Mouse (Mus musculus) forebrain, embryonic 14.5 days (tissue): ENCODE measurements at regions not wholly inside any gene's neighbourhood (a gene's known extent, or its start where the extent isn't known, plus 50 kb on each side); places are given as distances from the start of the nearest gene placed in this dataset.

Experiments used
- ATAC-seq: fragments of 200-750 bp; cut with Nextera tagmentation; 2 replicates; pipeline ENCODE4 v1.8.0; 2017; ENCODE audit warnings: mild to moderate bottlenecking, moderate library complexity
- DNase-seq: peaks from one replicate; pipeline ENCODE4 v3.0.0-alpha.2; 2015; ENCODE audit warnings: low spot score
- H3K27ac ChIP-seq: fragments of 300-500 bp; sonication (generic); 2 replicates; pipeline ENCODE4 v1.5.1; 2014; ENCODE audit warnings: low read depth, mild to moderate bottlenecking, control low read depth, low read length, moderate library complexity
- H3K27me3 ChIP-seq: fragments of 300-500 bp; sonication (generic); replicated peaks from 2 replicates; pipeline ENCODE4 v1.6.1; 2014; ENCODE audit warnings: low read length, control low read depth, mixed read lengths; ENCODE audit not compliant: control insufficient read depth, insufficient read depth
- H3K36me3 ChIP-seq: fragments of 300-500 bp; sonication (generic); 2 replicates; pipeline ENCODE4 v1.6.1; 2014; ENCODE audit warnings: low read length, control low read depth; ENCODE audit not compliant: control insufficient read depth, insufficient read depth
- H3K4me1 ChIP-seq: fragments of 300-500 bp; sonication (generic); 2 replicates; pipeline ENCODE4 v1.6.1; 2014; ENCODE audit warnings: antibody characterized with exemption, low read length, control low read depth; ENCODE audit not compliant: control insufficient read depth, insufficient read depth
- H3K4me2 ChIP-seq: fragments of 300-500 bp; sonication (generic); 2 replicates; pipeline ENCODE4 v1.6.1; 2014; ENCODE audit warnings: mild to moderate bottlenecking, control low read depth, low read length
- H3K4me3 ChIP-seq: fragments of 300-500 bp; sonication (generic); 2 replicates; pipeline ENCODE4 v1.5.1; 2014; ENCODE audit warnings: low read depth, low read length, control low read depth
- H3K9ac ChIP-seq: fragments of 300-500 bp; sonication (generic); 2 replicates; pipeline ENCODE4 v1.6.1; 2014; ENCODE audit warnings: mild to moderate bottlenecking, low read length, control low read depth, moderate library complexity
- H3K9me3 ChIP-seq: fragments of 300-500 bp; sonication (generic); replicated peaks from 2 replicates; pipeline ENCODE4 v1.6.1; 2016; ENCODE audit warnings: low read length, control low read depth, mixed read lengths; ENCODE audit not compliant: control insufficient read depth
- WGBS: fragments of 180-500 bp; shearing (Covaris S2); extraction: QIAGEN DNeasy Blood & Tissue Kit; methylation state at CpG from one replicate; pipeline ENCODE4 v1.1.7; 2014; 5-methylcytosine and 5-hydroxymethylcytosine counted together

DNA sequence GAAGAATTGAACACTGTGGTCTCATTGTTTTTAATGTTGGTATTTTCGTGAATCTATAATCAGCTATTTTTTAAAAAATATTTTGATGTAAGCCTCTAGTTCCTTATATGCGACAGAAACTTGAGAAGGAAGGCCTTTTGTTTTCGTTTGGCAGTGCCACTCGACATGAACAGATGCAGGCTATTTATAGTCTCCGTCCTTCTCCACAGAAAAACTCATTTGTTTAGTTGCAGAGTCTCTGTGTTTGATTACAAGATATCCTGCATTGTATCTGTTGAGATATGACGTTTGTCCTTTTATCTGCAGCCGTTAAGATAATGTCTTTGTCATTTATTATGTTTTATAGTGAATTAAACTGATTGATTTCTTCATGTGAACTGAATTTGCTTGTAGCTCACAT lies 116.7 kb downstream of the Dhrs2 start:
- H3K27me3 ChIP-seq: no peaks in the 10 kb centered on the region
- no peak overlapping the region for H3K4me3 ChIP-seq
- DNase-seq (peak; percentile 73), ATAC-seq (peak; percentile 44; the same call in 1 of the 2 replicates)
- H3K4me1 ChIP-seq: peaks cover 19% of the 10 kb centered on the region
- 34% methylated on average over 7 of the region's 7 CpGs for WGBS
- H3K4me2 ChIP-seq: no peak overlapping the region
- no peak overlapping the region for H3K9ac ChIP-seq
- no peaks in the 10 kb centered on the region for H3K36me3 ChIP-seq
- H3K9me3 ChIP-seq: no peaks in the 10 kb centered on the region
- H3K27ac ChIP-seq: 0 out of 2 replicates have a peak overlapping the region, but pooled peaks have one; percentile 59

- Histone ChIP-seq H3K36me3 (no peaks in the 10 kb centered on the region), H3K4me3 (no peak overlapping the region), H3K4me1 (peaks cover 19% of the 10 kb centered on the region), H3K4me2 (no peak overlapping the region), H3K27ac (no peak overlapping the region), H3K9me3 (no peaks in the 10 kb centered on the region), H3K9ac (no peak overlapping the region), H3K27me3 (no peaks in the 10 kb centered on the region)
- peak; percentile 16 for DNase-seq
- no peak for ATAC-seq
- 48% methylated on average over 9 of the region's 9 CpGs for WGBS
These were observed 117.3 kb downstream of the Dhrs2 start for GRCm38 (mm10) chr14:55339036-55339614.

GRCm38 (mm10) chr14:55343341-55343740 lies 121.5 kb downstream of the Dhrs2 start:
- Histone ChIP-seq H3K36me3 (no peaks in the 10 kb centered on the region), H3K9ac (no peak overlapping the region), H3K4me2 (no peak overlapping the region), H3K27me3 (no peaks in the 10 kb centered on the region), H3K4me3 (no peak overlapping the region), H3K27ac (no peak overlapping the region), H3K4me1 (peaks cover 5% of the 10 kb centered on the region), H3K9me3 (no peaks in the 10 kb centered on the region)
- 64% methylated on average over 1 of the region's 1 CpGs for WGBS
- ATAC-seq: no peak
- DNase-seq: no peak

GRCm38 (mm10) chr14:55343914-55344313 lies 122.1 kb downstream of the Dhrs2 start:
- Histone ChIP-seq H3K4me1 (peaks cover 4% of the 10 kb centered on the region; the same call in 1 of the 2 replicates), H3K4me3 (no peak overlapping the region), H3K9me3 (no peaks in the 10 kb centered on the region), H3K4me2 (no peak overlapping the region), H3K27ac (no peak overlapping the region), H3K27me3 (no peaks in the 10 kb centered on the region), H3K9ac (no peak overlapping the region), H3K36me3 (no peaks in the 10 kb centered on the region)
- WGBS: 95% methylated on average over 5 of the region's 5 CpGs
- DNase-seq: no peak
- no peak for ATAC-seq

- WGBS: 80% methylated on average over 5 of the region's 5 CpGs
- Histone ChIP-seq H3K9ac (no peak overlapping the region), H3K9me3 (no peaks in the 10 kb centered on the region), H3K4me1 (no peaks in the 10 kb centered on the region), H3K36me3 (no peaks in the 10 kb centered on the region), H3K4me3 (no peak overlapping the region), H3K27ac (no peak overlapping the region), H3K27me3 (no peaks in the 10 kb centered on the region), H3K4me2 (no peak overlapping the region)
- DNase-seq: no peak
- ATAC-seq: no peak
These were observed 123.3 kb downstream of the Dhrs2 start for GRCm38 (mm10) chr14:55345091-55345490.

- Histone ChIP-seq H3K9me3 (no peaks in the 10 kb centered on the region), H3K27ac (no peak overlapping the region), H3K4me3 (no peak overlapping the region), H3K9ac (no peak overlapping the region), H3K4me1 (no peaks in the 10 kb centered on the region), H3K27me3 (no peaks in the 10 kb centered on the region), H3K4me2 (no peak overlapping the region), H3K36me3 (no peaks in the 10 kb centered on the region)
- 85% methylated on average over 4 of the region's 4 CpGs for WGBS
- DNase-seq: no peak
- ATAC-seq: no peak
These were observed 126.3 kb downstream of the Dhrs2 start for GRCm38 (mm10) chr14:55348098-55348497.

GRCm38 (mm10) chr14:55357258-55357657 lies 121.3 kb upstream of the Dhrs4 start:
- Histone ChIP-seq H3K27me3 (no peaks in the 10 kb centered on the region), H3K9me3 (no peaks in the 10 kb centered on the region), H3K4me1 (no peaks in the 10 kb centered on the region), H3K9ac (no peak overlapping the region), H3K4me3 (no peak overlapping the region), H3K36me3 (no peaks in the 10 kb centered on the region), H3K4me2 (no peak overlapping the region), H3K27ac (no peak overlapping the region)
- 82% methylated on average over 2 of the region's 2 CpGs for WGBS
- DNase-seq (no peak), ATAC-seq (no peak)

GRCm38 (mm10) chr14:55358429-55358828 lies 120.1 kb upstream of the Dhrs4 start:
- 81% methylated on average over 2 of the region's 2 CpGs for WGBS
- ATAC-seq: no peak
- no peaks in the 10 kb centered on the region for H3K9me3 ChIP-seq
- no peak overlapping the region for H3K27ac ChIP-seq
- H3K27me3 ChIP-seq: no peaks in the 10 kb centered on the region
- H3K4me2 ChIP-seq: no peak overlapping the region
- no peak for DNase-seq
- H3K9ac ChIP-seq: no peak overlapping the region
- no peaks in the 10 kb centered on the region for H3K36me3 ChIP-seq
- no peak overlapping the region for H3K4me3 ChIP-seq
- no peaks in the 10 kb centered on the region for H3K4me1 ChIP-seq

DNA sequence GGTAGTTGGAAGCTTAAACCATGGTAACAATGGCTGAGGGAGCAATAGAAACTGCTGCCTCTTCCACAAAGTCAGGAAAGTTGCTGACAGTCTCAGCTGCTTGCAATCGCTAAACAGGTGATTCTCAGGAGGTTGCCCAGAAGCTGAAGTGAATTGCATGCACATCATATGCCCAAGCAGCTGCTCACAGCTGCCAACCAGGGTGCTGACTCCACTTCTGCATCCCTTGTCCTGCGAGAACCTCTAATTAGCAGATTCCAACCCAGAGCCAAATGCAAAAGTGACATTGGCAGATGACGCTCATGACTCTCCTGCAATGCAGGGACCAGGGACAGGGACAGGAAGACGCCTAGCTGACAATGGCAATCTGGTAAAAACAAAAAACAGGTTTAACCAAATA lies 116.2 kb upstream of the Dhrs4 start:
- Histone ChIP-seq H3K27me3 (no peaks in the 10 kb centered on the region), H3K4me3 (no peak overlapping the region), H3K9me3 (no peaks in the 10 kb centered on the region), H3K4me1 (no peaks in the 10 kb centered on the region), H3K36me3 (no peaks in the 10 kb centered on the region), H3K9ac (no peak overlapping the region), H3K27ac (no peak overlapping the region), H3K4me2 (no peak overlapping the region)
- 78% methylated on average over 4 of the region's 4 CpGs for WGBS
- DNase-seq: no peak
- ATAC-seq: no peak
